Mouse (Mus musculus): ENCODE measurements around the gene Itpkb.
"Not testable (repeated sequence)": the region's sequence is repeated elsewhere in the genome, so short reads cannot be mapped to it uniquely, and the experiment has no call there.

The Itpkb gene

DNA sequence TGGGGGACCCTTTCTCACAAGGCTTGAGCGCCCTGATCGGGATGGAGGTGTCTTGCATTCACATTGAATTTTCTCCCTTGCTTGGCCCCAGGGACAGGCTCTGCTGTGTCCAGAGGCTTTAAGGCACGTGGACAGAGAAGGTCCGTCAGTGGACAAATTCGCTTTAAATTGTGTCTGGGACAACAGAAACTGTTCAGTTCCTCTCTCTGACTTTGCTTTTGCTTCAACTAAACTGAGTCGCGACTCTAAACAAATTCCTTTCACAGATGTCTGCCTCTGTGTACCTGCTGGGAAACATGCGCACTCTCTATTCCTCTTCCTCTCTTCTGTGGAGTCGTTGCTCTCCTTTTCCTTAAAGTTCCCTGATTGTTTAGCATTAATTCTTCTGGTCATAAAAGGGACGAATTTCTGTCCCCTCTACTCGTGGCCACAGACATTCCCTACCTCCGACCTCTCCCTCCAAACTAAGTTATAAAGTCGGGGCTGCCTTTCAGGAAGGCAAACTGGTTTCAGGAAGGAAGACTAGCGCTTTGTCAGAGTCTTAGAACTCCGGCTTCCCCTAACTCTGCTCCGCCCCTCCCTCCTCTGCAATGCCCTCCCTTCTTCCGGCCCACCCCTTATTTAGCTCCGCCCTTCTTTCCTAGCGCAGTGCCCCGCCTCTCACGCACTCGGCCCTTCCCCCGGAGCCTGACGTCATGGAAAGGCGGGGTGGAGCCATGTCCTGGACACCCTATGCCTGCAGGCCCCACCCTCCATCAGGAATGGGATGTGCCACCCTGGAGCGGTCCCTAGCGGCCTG is 56.9 kb downstream of the Itpkb start:
- in situ Hi-C loops (cut with MboI; ENCODE audit: low pct_unique_long_range_greater_than_20kb in 1 of 2, low sequenced_read_pairs in 2 of 2, unreplicated experiment in 1 of 2): no loop called here

- in situ Hi-C loops (cut with MboI; ENCODE audit: low pct_unique_long_range_greater_than_20kb in 1 of 2, low sequenced_read_pairs in 2 of 2, unreplicated experiment in 1 of 2): no loop called here
Observed at GRCm38 (mm10) chr1:180387750-180388480, 57.6 kb downstream of the Itpkb start.

DNA sequence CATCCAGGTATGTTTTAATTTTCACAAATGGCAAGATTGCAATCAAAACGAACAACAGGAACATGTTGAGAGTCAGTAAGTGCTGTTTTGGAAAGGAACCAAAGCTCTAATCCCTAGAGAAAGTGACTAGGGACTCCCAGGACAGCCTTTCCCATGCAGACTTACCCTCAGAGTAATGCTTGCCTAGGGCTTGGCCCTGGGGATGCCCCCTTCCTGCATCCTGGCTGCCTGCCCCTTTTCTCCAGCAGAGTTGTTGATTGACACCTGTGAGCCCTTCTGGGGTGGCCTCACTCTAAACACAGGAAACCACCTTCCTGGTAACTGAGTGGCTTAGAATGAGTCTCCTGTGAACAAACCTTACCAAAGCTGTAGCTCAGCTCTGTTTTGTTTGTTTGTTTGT is 58.2 kb downstream of the Itpkb start:
- in situ Hi-C loops (cut with MboI; ENCODE audit: low pct_unique_long_range_greater_than_20kb in 1 of 2, low sequenced_read_pairs in 2 of 2, unreplicated experiment in 1 of 2): no loop called here

DNA sequence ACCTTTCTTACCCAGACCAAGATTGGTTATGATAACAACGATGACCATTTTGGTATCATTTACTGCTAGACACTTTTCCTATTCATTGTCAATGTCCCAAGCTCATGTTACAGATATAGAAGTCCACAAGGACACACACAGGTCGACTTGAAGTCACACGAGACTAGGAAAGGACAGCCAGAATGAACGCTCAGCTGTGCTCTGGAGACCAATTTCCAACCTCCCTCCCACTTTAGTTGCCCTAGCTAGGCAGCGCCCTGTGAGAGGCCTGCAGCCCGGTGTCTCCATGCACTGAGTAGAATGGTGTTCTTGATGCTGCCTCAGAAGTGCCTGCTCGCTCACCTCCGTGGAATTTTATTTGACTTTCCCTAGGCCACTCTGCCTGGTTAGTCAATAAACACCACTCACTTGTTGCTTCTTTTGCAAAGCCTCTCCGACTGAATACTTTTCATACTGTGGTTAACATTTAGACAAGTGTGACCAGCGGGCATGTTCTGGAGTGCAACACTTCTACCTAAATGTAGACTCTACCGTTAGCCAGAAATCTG is 59.0 kb downstream of the Itpkb start:
- in situ Hi-C loops (cut with MboI; ENCODE audit: low pct_unique_long_range_greater_than_20kb in 1 of 2, low sequenced_read_pairs in 2 of 2, unreplicated experiment in 1 of 2): not testable (repeated sequence)

GRCm38 (mm10) chr1:180390321-180390731 is 60.0 kb downstream of the Itpkb start:
- in situ Hi-C loops (cut with MboI; ENCODE audit: low pct_unique_long_range_greater_than_20kb in 1 of 2, low sequenced_read_pairs in 2 of 2, unreplicated experiment in 1 of 2): no loop called here

DNA sequence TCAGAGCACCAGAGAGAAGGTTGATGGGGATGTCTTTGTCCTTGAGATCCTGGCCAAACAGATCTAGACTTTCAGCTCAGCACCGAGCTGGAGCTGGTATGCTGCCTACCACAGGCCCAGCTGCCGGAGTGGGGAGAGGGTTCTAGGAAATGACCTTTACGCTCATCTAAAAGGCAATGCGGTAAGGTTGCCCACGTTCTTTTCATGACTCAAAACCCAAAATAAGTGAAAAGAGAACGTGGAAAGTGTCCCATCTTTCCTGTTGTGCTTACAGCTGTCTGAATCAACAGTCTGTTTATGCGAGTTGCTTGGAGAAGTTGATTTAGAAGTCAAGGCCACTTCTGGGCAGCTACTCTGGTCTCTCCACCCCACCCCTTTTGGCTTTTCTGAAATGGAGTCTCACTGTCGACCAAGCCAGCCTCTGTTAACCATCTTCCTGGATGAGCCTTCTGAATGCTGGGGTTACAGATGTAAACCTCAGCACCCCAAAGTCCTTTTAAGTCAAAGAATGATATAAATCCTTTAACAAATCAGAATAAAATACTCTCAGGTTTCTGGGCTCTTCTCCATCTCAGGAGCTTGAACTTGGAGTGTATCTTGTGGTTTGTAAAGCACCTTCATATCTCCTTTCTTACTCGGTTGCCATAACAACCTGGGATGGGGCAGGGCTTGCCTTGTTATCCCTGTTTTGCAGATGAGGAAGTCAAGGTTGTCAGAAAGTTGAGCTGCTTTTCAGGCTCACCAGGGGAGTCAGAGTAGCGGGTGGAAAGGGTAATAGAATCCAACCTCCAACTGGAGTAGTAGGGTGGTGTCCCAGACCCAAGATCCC is 60.7 kb downstream of the Itpkb start:
- in situ Hi-C loops (cut with MboI; ENCODE audit: low pct_unique_long_range_greater_than_20kb in 1 of 2, low sequenced_read_pairs in 2 of 2, unreplicated experiment in 1 of 2): no loop called here

- in situ Hi-C loops (cut with MboI; ENCODE audit: low pct_unique_long_range_greater_than_20kb in 1 of 2, low sequenced_read_pairs in 2 of 2, unreplicated experiment in 1 of 2): no loop called here
Observed at GRCm38 (mm10) chr1:180391575-180391945, 61.3 kb downstream of the Itpkb start.

DNA sequence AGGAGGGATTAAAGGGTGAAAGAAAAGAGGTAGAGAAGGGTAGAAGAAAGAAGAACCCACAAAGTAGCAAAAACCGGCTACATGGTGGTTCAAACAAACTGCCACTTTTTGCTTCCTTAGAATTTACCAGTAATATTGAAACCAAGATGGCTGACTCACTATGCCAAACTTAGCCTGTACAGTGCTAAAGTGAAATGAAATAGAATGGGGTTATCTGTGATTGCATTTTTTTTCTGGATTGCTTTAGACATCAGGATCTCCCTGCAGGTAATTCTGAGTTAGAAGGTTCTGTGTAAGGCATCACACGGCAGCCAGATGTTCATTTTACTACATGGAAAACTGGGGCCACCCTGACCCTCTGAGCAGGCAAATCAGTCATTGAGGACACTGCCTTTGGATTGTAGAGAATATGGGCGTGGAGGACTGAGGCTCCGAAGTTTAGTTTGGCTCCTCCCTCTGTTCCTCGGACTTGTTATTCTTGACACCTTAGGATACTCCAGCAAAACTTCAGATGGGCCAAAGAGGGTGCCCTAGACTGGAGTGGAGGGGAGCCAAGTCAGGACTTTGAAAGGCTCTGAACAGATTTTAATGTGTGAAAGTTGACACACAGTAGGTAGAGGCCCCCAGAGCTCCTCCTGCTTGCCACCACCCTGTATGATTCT is 62.0 kb downstream of the Itpkb start:
- in situ Hi-C loops (cut with MboI; ENCODE audit: low pct_unique_long_range_greater_than_20kb in 1 of 2, low sequenced_read_pairs in 2 of 2, unreplicated experiment in 1 of 2): no loop called here

DNA sequence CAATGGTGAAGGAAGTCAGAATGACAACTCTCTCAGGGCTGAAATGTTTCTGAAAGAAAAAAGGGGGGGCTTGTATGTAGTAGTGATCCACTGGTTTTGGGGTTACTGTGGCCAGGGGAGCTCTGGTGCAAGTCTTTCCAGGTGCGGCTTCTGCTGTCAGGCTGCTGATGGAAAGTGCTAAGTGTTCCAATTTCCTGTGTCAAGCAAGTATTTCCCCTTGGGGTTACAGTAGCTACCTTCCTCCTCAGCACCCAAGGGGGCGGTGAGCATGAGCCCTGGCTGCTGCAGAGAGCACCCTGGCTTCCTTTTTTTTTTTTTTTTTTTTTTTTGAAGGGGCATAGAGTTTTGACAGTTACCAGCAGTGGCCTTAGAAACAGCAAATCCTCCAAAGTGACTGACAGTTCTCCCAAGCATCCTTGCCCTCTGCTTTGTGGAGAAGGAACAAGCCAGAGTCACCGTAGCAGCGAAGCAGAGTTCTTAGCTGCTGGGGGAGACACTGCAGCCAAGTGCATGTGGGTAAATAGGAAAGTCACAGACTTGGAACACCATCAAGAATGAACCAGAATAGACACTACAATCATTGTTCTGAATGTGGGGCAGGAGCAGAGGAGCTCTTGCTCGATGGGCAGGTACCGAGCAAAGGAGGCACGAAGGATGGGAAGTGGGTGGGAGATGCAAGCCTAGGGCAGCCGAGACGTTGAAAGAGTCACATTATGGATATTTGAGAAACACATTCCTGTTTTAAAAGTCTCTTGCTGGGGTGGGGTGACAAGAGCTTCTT is 62.9 kb downstream of the Itpkb start:
- in situ Hi-C loops (cut with MboI; ENCODE audit: low pct_unique_long_range_greater_than_20kb in 1 of 2, low sequenced_read_pairs in 2 of 2, unreplicated experiment in 1 of 2): no loop called here

GRCm38 (mm10) chr1:180393873-180394272 is 63.6 kb downstream of the Itpkb start:
- in situ Hi-C loops (cut with MboI; ENCODE audit: low pct_unique_long_range_greater_than_20kb in 1 of 2, low sequenced_read_pairs in 2 of 2, unreplicated experiment in 1 of 2): no loop called here

GRCm38 (mm10) chr1:180397734-180398133 is 67.4 kb downstream of the Itpkb start:
- in situ Hi-C loops (cut with MboI; ENCODE audit: low pct_unique_long_range_greater_than_20kb in 1 of 2, low sequenced_read_pairs in 2 of 2, unreplicated experiment in 1 of 2): no loop called here

GRCm38 (mm10) chr1:180398446-180398845 is 68.2 kb downstream of the Itpkb start:
- in situ Hi-C loops (cut with MboI; ENCODE audit: low pct_unique_long_range_greater_than_20kb in 1 of 2, low sequenced_read_pairs in 2 of 2, unreplicated experiment in 1 of 2): no loop called here

DNA sequence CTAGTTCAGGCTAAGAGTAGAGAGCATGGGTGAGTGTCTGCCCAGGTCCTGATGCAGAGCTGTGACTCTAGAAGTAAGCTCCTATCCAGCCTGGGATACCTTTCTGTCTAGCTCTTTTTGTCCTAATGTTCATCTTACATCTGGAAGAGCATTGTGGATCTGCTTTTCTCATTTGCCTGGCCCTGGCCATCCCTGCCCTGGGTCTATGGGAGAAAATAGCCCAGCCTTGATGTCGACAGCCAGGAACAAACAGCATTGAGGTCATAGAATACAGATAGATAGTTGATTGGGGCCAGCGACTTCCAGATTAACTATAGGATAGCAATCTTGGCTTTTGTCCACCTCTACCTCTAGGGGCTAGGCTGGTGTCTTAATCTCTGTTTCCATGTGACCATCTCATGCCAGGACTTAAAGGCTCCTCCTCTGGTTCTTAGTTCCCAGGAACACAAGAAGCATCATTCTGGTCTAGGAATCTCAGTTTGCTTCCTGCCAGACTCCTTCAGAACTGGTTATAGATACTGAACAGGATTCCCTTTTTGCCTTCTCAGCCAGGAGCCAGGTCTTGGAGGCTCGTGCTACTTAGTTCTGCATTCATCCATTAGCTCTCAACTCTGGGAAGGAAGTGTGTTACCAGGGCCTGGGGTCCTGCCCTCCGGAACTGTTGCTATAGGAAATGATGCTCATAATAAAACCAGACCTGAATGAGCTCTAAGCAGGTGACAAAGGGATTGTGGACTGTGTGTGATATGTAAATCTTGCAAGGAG is 70.6 kb downstream of the Itpkb start:
- in situ Hi-C loops (cut with MboI; ENCODE audit: low pct_unique_long_range_greater_than_20kb in 1 of 2, low sequenced_read_pairs in 2 of 2, unreplicated experiment in 1 of 2): loop anchor here in 1 of 2 experiments (10.0 to 25.0 kb wide), 2 partner anchors 126 to 539 kb away; no protein-coding TSS in a partner anchor

DNA sequence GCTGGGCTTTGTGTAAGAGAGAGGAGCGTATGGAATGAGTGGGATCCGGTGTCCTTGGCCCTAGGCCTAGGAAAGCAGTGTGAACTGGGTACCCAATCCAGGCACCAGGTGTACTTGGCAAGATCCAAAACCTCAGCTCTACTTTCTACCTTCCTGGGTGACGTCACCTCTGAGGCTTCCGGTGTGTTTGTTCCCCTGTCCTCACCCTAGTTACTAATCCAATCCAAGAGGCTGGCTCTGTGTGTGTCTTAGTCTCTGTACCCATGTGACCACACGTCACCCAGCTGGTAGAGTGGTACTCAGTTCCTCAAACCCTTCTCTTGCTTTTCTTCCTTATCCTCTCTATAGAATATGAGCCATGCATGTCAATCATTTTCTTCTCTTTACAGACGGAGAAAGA is 71.4 kb downstream of the Itpkb start:
- in situ Hi-C loops (cut with MboI; ENCODE audit: low pct_unique_long_range_greater_than_20kb in 1 of 2, low sequenced_read_pairs in 2 of 2, unreplicated experiment in 1 of 2): loop anchor here in 1 of 2 experiments (10.0 to 25.0 kb wide), 2 partner anchors 127 to 539 kb away; no protein-coding TSS in a partner anchor

DNA sequence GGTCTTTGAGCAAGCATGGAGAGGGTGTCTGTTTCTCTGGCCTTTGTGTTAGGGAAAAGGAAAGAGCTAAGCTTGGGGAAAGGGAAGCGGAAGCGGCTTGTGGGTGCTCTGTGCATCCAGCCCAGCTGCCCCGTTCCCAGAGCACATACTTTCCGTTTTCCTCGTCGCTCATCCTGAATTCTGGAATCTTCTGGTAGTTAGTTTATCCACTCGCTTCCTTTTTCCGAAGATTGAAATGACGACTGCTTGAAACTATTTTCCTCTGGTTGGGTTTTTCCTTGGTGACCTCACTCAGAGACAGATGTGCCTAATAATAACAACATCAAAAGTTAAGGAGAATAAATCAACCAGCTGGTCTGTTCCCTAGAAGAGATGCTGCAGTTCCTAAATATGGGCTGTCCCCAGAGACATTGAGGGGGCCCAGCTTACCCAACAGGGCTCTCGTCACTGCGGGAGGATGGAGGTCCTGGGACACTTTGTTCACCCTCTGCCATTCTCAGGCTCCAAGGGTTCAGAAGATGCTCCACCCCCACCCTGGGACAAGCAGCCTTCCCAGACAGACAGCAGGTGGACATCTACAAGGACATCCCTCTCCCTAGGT is 72.3 kb downstream of the Itpkb start:
- in situ Hi-C loops (cut with MboI; ENCODE audit: low pct_unique_long_range_greater_than_20kb in 1 of 2, low sequenced_read_pairs in 2 of 2, unreplicated experiment in 1 of 2): loop anchor here in 1 of 2 experiments (10.0 to 25.0 kb wide), 2 partner anchors 128 to 540 kb away; no protein-coding TSS in a partner anchor

DNA sequence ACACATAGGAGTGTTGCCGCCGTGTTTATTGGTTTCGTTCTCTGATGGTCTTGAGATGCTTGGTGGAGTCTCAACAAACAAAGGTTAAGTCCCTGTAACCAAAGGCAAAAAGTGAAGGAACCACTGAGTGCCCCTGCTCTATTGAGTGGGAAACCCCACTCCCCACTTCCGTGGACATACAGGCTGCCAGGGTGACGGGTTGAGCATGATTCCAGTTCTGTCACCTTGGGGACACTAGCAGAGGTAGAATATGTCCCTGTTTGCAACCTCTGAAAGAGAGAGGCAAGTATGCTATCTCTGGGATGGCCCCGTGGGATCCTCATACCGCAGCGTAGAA is 73.0 kb downstream of the Itpkb start:
- in situ Hi-C loops (cut with MboI; ENCODE audit: low pct_unique_long_range_greater_than_20kb in 1 of 2, low sequenced_read_pairs in 2 of 2, unreplicated experiment in 1 of 2): loop anchor here in 1 of 2 experiments (10.0 to 25.0 kb wide), 2 partner anchors 129 to 541 kb away; no protein-coding TSS in a partner anchor
